Mouse (Mus musculus): Measurements from ENCODE around the gene Asprv1.

Asprv1 gene

DNA sequence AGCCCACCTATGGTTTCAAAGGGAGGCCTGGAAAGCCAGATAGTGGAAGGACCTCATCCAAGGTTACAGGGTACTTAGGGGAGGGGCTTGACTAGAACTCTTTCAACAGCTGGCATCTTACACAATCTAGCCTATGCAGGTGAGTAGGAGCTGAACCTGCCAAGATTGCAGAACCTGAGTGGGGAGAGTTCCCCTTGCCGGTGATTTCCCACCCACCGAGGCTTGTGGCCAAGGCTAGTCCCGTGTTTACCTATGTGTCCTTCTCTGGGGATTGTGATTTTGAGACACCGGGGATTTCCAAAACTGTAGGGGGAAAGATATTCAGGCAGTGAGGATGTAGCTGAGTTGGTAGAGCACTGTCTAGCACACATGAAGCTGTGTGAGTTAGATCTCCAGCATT is 12.7 kb upstream of the Asprv1 start:
- no peak for DNase-seq (ENCODE audit: low spot score in 2 of 2)

- DNase-seq (ENCODE audit: low spot score in 2 of 2): no peak
These were observed 4.8 kb upstream of the Asprv1 start for GRCm38 (mm10) chr6:86623201-86623600.

DNA sequence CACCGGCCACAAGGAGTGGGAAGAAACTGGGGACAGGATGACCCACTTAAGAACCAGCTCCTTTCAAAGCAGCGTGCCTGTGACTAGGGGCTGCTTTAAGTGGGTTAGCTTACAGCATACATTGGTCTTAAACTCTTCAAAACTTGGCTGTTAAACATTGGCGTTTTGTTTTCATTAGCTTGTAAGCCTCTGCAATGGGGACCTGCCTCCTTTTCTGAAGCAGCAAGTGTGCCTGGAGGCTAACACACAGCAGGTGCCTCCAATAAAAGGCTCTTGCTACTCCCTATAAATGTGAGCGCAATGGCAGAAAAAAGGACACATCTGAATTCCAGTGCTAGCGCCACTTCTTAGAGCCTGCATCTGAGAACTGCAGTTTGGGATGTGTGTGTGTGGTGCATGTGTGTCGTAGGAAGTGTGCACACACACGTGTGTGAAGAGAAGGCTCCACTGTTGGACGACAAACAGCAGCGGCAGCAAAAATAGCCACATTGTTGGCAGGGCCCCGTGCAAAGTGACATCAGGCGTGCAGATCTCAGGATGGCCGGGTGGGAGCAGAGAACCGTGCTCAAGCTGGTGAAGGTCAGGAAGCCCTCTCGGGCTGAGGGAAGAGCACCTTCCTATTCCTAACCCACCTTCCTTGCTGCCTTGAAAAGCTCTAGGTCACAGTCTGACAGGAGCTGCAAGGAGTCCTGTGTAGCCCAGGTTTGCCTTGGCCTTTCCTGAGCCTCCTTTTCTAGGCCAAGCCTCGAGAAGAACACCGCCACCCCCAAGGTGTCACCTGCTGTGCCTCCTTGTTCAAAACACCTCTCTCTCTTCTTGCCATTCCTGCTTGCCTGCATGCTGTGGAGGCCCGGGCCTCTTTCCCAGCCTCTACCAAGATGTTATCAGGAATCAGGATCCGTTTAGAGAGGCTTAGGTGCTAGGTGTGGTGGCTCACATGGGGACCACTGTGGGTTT is 3.6 kb upstream of the Asprv1 start:
- DNase-seq (ENCODE audit: low spot score in 2 of 2): no peak

DNA sequence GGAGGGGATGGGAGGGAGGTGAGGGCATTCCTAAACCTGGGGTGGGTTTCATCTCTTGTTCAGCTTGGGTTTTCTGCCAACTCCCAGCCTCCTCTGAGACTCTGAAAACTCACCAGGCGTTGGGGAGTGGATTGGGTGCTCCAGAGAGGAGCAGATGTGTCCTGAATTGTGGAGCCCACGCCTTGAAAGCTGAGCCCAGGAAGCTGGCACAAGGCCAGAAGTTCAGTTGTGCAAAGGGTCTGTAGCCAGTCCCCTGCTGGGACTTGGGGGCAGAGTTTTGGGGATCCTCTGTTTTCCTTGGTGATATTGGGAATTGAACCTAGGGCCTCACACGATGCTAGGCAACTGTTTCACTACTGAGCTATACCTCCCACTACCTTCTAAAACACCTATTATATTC is 2.2 kb downstream of the Asprv1 start:
- DNase-seq (ENCODE audit: low spot score in 2 of 2): no peak

DNA sequence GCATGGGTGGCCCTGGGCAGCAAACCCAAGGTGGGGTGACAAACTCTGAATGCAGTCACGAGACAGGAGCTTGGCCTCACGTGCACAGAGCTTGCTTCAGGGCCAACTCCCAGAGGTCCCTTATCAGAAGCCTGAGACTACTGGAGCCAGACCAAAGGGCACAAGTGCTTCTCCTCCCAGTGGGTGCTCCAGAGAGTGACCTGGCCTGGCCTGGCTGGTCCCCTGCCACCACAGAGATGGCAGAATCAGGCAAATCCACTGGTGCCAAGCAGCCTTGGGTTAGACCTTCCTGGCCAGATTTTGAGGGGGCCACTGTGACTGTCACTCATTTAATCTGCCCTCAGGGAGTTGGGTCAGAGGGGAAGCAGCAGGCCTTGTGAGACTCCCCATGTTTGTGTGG is 8.5 kb downstream of the Asprv1 start:
- DNase-seq (ENCODE audit: low spot score in 2 of 2): no peak

DNA sequence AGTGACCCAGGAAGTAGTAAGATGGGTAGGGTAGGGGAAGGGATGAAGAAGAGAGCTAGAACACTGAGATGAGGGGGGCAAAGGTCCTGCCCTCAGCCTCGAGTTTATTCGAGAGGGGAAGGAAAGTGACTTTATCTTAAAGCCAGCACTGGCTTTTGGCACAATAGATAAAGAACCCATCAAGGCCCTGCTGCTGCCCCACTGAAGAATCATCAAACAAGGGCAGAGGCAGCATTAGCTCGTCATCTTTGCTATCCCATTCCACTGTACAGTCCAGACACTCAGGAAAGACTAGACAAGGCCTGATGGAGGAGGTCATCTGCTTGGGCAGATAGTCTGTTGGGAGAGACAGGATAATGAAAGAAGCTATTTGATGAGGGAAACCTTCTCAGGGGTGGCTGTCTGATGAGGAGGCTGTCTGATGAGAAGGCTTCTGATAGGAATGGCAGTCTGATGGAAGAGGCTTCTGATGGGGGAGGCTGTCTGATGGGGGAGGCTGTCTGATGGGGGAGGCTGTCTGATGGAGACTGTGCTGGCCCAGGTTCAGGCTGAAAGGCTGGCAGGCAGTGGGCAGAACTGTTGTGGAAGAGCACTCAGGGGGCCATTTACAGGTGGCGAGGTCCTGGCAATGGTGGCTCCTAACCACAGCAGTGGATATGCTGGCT is 9.3 kb downstream of the Asprv1 start:
- no peak for DNase-seq (ENCODE audit: low spot score in 2 of 2)

DNA sequence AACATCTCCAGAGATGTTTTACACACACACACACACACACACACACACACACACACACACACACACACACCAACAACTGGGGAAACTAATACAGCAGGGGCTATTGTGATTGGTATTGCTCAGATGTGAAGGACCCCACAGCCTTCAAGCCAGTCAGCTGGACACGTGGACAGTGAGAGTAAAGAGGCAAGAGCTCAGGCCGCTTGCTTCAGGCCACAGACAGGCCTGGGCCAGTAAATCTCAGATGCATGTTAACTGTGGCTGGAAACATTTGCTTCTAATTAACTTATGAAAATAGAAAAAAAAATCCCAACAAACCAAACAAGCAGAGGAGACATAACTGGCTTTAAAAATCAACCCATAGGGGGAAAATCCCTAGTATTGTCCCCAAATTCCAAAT is 9.9 kb downstream of the Asprv1 start:
- no peak for DNase-seq (ENCODE audit: low spot score in 2 of 2)

- no peak for DNase-seq (ENCODE audit: low spot score in 2 of 2)
These were observed 10.5 kb downstream of the Asprv1 start for GRCm38 (mm10) chr6:86638434-86638833.

DNA sequence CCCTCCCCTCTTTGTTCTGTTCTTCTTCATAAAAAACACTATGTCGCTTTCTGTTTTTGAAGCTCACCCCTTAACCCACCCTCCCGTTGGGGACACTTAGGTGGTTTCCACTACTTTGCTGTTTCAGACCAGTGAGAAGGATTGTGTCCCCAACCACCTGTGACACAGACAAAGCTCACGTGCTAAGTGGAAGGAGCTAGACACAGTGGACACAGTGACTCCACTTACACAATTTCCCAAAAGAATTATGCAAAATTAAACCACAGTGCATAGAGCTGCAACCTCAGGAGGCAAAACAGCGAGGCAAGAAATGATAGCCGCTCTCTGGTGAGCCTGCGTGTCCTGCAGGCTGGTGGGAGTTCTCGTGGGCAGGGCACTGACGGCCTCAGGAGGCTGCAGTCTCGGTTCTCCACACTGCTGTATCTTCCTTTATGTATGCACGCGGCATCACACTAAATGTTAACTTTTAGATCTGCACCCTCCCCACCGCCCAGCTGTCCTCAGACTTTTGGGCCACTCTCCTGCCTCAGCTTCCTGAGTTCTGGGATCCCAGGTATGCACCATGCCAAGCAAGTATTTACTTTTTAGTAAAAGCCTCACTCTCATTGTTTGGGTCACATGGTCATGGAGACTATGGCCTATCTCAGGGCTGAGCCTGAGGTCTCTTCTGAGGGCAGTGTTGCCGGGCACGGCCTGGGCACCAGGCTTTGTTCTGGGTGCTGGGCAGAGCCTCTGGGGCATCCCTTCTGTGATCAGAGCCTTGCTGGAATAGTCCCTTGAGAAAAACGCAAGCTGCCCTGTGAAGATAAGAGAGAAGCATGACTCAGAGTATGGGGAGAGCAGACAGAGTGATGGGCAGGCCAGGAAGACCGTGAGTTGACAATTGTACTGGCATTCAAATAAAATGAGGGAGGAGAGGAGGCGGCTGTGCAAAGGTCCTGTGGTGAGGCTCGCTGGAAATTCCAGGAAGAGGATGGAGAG is 11.5 kb downstream of the Asprv1 start:
- DNase-seq (ENCODE audit: low spot score in 2 of 2): no peak

DNA sequence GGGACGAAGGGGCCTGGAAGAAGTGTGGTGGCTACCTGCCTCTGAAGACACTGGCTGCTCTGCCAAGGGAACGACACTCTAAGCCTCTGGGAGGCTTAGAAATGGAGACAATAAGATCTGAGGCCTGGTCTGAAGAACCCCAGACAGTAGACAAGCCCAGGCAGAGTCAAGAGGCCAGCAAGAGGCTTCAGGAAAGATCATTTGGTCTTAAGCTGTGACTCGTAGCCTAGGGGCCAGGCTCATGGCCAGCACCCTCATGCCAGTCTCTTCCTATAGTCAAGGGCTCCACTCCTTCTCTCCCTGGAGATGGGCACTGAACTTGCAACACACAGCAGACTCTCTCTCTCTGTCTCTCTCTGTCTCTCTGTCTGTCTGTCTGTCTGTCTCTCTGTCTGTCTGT is 12.2 kb downstream of the Asprv1 start:
- DNase-seq (ENCODE audit: low spot score in 2 of 2): no peak

DNA sequence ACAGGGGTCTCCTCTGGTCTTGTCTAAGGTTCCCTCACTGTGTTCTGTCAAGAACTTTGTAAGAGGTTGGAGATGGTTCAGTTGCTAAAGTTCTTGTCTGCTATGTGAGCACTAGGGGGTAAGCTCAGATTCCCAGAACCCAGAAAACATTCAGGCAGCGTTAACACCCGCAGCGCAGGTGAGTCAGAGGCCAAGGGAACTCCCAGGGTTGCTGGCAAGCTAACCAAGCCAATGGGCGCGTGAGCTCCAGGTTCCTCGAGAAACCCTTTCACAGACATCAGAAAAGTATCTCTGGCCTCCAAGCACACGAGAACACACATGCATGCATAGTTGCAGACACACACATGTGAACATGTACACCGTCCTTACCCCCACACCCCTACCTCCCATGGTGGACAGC is 12.8 kb downstream of the Asprv1 start:
- DNase-seq (ENCODE audit: low spot score in 2 of 2): no peak

DNA sequence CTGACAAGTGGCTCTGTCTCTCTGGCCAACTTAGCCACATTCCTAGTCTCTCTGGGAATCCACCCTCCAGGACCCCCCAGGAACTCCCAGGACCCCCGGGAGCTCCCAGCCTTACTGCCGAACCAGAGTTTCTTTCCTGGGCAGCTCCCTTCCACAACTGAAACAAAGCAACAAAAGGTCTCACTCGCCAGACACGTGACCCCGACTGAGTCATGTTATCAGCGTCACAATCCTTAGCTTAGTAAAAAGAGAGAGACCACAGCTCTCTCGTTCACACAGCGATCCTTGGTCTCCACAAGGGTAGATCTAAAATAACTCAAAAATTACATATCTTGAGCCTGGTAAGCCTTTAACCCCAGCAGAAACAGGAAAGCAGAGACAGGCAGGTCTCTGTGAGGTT is 13.8 kb downstream of the Asprv1 start:
- no peak for DNase-seq (ENCODE audit: low spot score in 2 of 2)

GRCm38 (mm10) chr6:86644775-86645400 is 16.9 kb downstream of the Asprv1 start:
- no peak for DNase-seq (ENCODE audit: low spot score in 2 of 2)

GRCm38 (mm10) chr6:86645551-86645950 is 17.6 kb downstream of the Asprv1 start:
- DNase-seq (ENCODE audit: low spot score in 2 of 2): no peak

- no peak for DNase-seq (ENCODE audit: low spot score in 2 of 2)
These were observed 18.2 kb downstream of the Asprv1 start for GRCm38 (mm10) chr6:86646143-86646542.

DNA sequence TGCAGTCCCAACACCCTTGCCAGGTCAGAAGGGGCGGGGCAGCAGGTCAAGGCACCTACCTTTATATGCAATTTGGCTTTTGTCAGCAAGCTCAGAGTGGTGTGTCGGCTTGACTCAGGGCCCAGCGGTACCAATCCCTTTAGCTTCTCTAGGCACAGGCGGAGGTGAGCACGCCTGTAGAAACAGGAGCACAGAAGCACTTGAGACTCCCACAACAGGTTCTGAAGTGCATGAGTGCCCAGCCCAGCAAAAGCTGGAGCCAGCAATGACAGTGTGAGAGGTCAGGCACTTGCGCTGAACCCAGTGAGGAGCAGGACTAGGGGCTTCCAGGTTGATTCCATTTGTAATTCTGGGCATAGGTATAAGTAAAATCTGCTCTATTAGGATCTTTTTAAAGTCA is 25.1 kb downstream of the Asprv1 start:
- no peak for DNase-seq (ENCODE audit: low spot score in 2 of 2)

DNA sequence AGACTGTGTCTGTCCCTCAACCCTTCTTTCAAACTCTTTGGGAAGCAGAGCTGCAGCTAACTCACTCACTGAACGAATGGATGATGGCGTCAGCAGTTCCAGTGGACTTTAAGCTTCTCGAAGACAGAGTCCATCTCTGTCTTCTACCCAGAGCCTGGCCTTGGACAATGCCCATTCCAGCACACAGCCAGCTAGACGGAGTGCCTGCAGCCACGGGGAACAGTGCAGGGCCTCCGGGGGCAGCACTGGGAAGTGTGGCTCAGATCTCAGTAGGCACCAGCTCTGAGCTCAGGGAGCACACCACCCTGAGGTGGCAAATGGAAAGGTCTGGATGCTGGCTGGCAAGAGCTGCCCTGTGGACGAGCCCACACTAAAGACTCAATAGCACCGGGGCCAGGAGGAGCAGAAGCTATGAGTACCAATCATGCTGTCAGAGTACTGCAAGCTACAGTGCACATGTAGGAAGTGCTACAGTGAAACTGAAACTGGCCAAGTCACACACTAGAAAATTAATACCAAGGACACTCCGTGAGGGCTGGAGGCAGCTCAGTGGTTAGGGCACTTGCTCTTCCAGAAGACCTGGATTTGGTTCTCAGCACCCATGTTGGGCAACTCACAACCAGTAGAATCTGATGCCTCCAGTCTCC is 26.4 kb downstream of the Asprv1 start:
- no peak for DNase-seq (ENCODE audit: low spot score in 2 of 2)

- no peak for DNase-seq (ENCODE audit: low spot score in 2 of 2)
These were observed 30.5 kb downstream of the Asprv1 start for GRCm38 (mm10) chr6:86658501-86658900.

DNA sequence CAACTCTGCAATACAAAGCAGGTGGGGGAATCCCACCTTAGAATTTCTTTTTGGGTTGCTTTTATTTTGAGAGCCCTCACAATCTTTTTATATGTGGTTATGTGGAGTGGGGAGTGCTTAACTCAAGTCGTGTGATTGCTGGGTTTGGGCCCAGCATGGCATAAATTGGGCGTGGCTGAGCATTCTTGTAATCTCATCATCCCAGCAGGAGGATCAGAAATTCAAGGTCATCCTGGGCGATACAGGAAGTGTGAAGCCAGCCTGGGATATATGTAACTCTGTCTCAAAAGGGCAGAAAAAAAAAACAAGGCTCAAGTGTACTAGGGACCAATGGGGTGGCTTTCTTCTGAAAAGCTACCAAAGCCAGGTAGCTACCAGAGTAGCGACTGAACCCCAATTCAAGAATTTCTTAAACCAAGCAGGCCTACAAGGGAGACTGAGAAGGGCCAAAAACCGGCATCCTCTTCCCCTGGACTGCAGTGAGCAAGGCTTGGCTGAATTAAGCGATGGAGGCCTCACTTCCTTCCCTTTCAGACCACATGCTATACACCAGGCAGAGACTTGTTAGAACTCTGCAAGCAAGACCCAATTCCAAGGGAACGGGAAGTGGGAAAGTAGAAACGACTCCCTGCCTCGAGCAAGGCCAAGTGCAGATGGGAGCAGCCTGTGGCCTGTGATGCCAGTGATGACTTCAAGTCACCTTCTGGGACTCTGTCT is 32.4 kb downstream of the Asprv1 start:
- DNase-seq (ENCODE audit: low spot score in 2 of 2): no peak

DNA sequence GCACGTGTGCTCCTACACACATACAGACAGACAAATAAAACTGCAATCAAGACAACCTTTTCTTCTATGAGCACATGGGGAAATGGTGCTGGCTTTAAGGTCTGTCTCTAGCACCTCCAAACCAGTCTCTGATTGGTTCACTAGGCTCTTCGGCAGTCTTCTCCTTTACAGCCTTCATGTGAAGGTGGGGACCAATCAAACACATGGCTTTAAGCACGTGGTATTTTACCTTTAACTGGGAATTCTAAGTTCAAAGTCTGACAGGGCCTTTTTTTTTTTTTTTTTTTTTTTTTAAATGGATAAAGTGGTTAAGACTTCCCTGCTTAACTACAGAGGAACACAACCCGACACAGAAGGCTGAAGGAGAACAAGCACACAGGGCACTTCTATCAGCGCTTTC is 37.1 kb downstream of the Asprv1 start:
- no peak for DNase-seq (ENCODE audit: low spot score in 2 of 2)

Data from urinary bladder, postnatal 4 days (tissue).